Mouse (Mus musculus): ENCODE measurements around the gene Psme2b. TPM values are rescaled to one million over a fixed set of nuclear protein-coding genes. Genes with fewer than 3 reads are reported as not detected.
"Not testable (repeated sequence)": the region's sequence is repeated elsewhere in the genome, so short reads cannot be mapped to it uniquely, and the experiment has no call there.

The Psme2b gene
- total and polyA plus RNA-seq, 3 experiments: 6.2 to 6.6 TPM; not detected in 1

- H3K27ac ChIP-seq (ENCODE audit: control insufficient read depth, low read depth, low read length); H3K4me3 ChIP-seq (ENCODE audit: control insufficient read depth in 1 of 2, insufficient read depth in 1 of 2, low read depth in 2 of 2, low read length in 2 of 2); H3K9me3 ChIP-seq (replicated peaks; ENCODE audit: insufficient read depth, low read length); H3K36me3 ChIP-seq (ENCODE audit: control insufficient read depth in 1 of 2, insufficient read depth in 2 of 2, low read length in 2 of 2); DNase-seq (ENCODE audit: low read depth, low spot score); H3K27me3 ChIP-seq (ENCODE audit: control insufficient read depth in 1 of 2, insufficient read depth in 2 of 2, low read length in 2 of 2); H3K4me1 ChIP-seq (ENCODE audit: control insufficient read depth in 1 of 2, insufficient read depth in 2 of 2, low read length in 2 of 2); H3K79me2 ChIP-seq (ENCODE audit: control insufficient read depth, insufficient read depth, low read length, poor library complexity); H3K9ac ChIP-seq (ENCODE audit: control insufficient read depth, low read depth, low read length, poor library complexity, severe bottlenecking): not testable (repeated sequence)
These were observed 12.6 kb downstream of the Psme2b start for GRCm38 (mm10) chr11:48933422-48933821.

GRCm38 (mm10) chr11:48928068-48928467, 17.9 kb downstream of the Psme2b start:
- H3K27me3 ChIP-seq (ENCODE audit: control insufficient read depth in 1 of 2, insufficient read depth in 2 of 2, low read length in 2 of 2); H3K9ac ChIP-seq (ENCODE audit: control insufficient read depth, low read depth, low read length, poor library complexity, severe bottlenecking); H3K36me3 ChIP-seq (ENCODE audit: control insufficient read depth in 1 of 2, insufficient read depth in 2 of 2, low read length in 2 of 2): not testable (repeated sequence)

GRCm38 (mm10) chr11:48926437-48926836, 19.6 kb downstream of the Psme2b start:
- H3K4me1 ChIP-seq (ENCODE audit: control insufficient read depth in 1 of 2, insufficient read depth in 2 of 2, low read length in 2 of 2); H3K36me3 ChIP-seq (ENCODE audit: control insufficient read depth in 1 of 2, insufficient read depth in 2 of 2, low read length in 2 of 2); H3K27me3 ChIP-seq (ENCODE audit: control insufficient read depth in 1 of 2, insufficient read depth in 2 of 2, low read length in 2 of 2); H3K9me3 ChIP-seq (replicated peaks; ENCODE audit: insufficient read depth, low read length); DNase-seq (ENCODE audit: low read depth, low spot score); H3K4me3 ChIP-seq (ENCODE audit: control insufficient read depth in 1 of 2, insufficient read depth in 1 of 2, low read depth in 2 of 2, low read length in 2 of 2); H3K27ac ChIP-seq (ENCODE audit: control insufficient read depth, low read depth, low read length); H3K79me2 ChIP-seq (ENCODE audit: control insufficient read depth, insufficient read depth, low read length, poor library complexity); H3K9ac ChIP-seq (ENCODE audit: control insufficient read depth, low read depth, low read length, poor library complexity, severe bottlenecking): not testable (repeated sequence)

More at GRCm38 (mm10) chr11:48928068-48928467, 17.9 kb downstream of the Psme2b start:
- not testable (repeated sequence) for H3K79me2 ChIP-seq (ENCODE audit: control insufficient read depth, insufficient read depth, low read length, poor library complexity); DNase-seq (ENCODE audit: low read depth, low spot score); H3K27ac ChIP-seq (ENCODE audit: control insufficient read depth, low read depth, low read length); H3K4me3 ChIP-seq (ENCODE audit: control insufficient read depth in 1 of 2, insufficient read depth in 1 of 2, low read depth in 2 of 2, low read length in 2 of 2); H3K9me3 ChIP-seq (replicated peaks; ENCODE audit: insufficient read depth, low read length); H3K4me1 ChIP-seq (ENCODE audit: control insufficient read depth in 1 of 2, insufficient read depth in 2 of 2, low read length in 2 of 2)

- not testable (repeated sequence) for H3K4me1 ChIP-seq (ENCODE audit: control insufficient read depth in 1 of 2, insufficient read depth in 2 of 2, low read length in 2 of 2); H3K79me2 ChIP-seq (ENCODE audit: control insufficient read depth, insufficient read depth, low read length, poor library complexity); DNase-seq (ENCODE audit: low read depth, low spot score); H3K4me3 ChIP-seq (ENCODE audit: control insufficient read depth in 1 of 2, insufficient read depth in 1 of 2, low read depth in 2 of 2, low read length in 2 of 2); H3K36me3 ChIP-seq (ENCODE audit: control insufficient read depth in 1 of 2, insufficient read depth in 2 of 2, low read length in 2 of 2); H3K9me3 ChIP-seq (replicated peaks; ENCODE audit: insufficient read depth, low read length); H3K9ac ChIP-seq (ENCODE audit: control insufficient read depth, low read depth, low read length, poor library complexity, severe bottlenecking); H3K27me3 ChIP-seq (ENCODE audit: control insufficient read depth in 1 of 2, insufficient read depth in 2 of 2, low read length in 2 of 2); H3K27ac ChIP-seq (ENCODE audit: control insufficient read depth, low read depth, low read length)
These were observed 22.2 kb downstream of the Psme2b start for GRCm38 (mm10) chr11:48923818-48924217.

GRCm38 (mm10) chr11:48918380-48918779, 27.6 kb downstream of the Psme2b start:
- no peak overlapping the region for H3K9ac ChIP-seq (ENCODE audit: control insufficient read depth, low read depth, low read length, poor library complexity, severe bottlenecking)
- H3K9me3 ChIP-seq (replicated peaks; ENCODE audit: insufficient read depth, low read length): no peaks in the 10 kb centered on the region
- no peak overlapping the region for H3K4me3 ChIP-seq (ENCODE audit: control insufficient read depth in 1 of 2, insufficient read depth in 1 of 2, low read depth in 2 of 2, low read length in 2 of 2)
- no peaks in the 10 kb centered on the region for H3K79me2 ChIP-seq (ENCODE audit: control insufficient read depth, insufficient read depth, low read length, poor library complexity)
- TF ChIP-seq CHD1 (IDR thresholded peaks at IDR 0.05; ENCODE audit: low read depth, low read length) (no peak), E2F4 (IDR thresholded peaks at IDR 0.05; ENCODE audit: borderline replicate concordance, low read depth, low read length) (no peak), MAFK (IDR thresholded peaks at IDR 0.05; ENCODE audit: borderline replicate concordance, low read depth, low read length) (no peak), POLR2AphosphoS5 (IDR thresholded peaks at IDR 0.05; ENCODE audit: borderline replicate concordance, low read depth, low read length) (no peak), MAX (IDR thresholded peaks at IDR 0.05; ENCODE audit: low read length) (no peak), MYB (IDR thresholded peaks at IDR 0.05; ENCODE audit: low read depth, low read length) (no peak), GABPA (IDR thresholded peaks at IDR 0.05; ENCODE audit: low read depth, low read length) (no peak), GATA1 (IDR thresholded peaks at IDR 0.05; ENCODE audit: low read depth, low read length) (no peak), USF2 (IDR thresholded peaks at IDR 0.05; ENCODE audit: borderline replicate concordance in 1 of 2, insufficient read depth in 1 of 2, low read depth in 1 of 2, low read length in 2 of 2) (no peak), MEF2A (IDR thresholded peaks at IDR 0.05; ENCODE audit: extremely low read depth, insufficient replicate concordance, low read depth, low read length, poor library complexity, severe bottlenecking) (no peak), MXI1 (IDR thresholded peaks at IDR 0.05; ENCODE audit: low read depth, low read length) (no peak), HCFC1 (IDR thresholded peaks at IDR 0.05; ENCODE audit: low read depth, low read length) (no peak), ZNF384 (IDR thresholded peaks at IDR 0.05; ENCODE audit: low read depth, low read length) (no peak), JUND (IDR thresholded peaks at IDR 0.05; ENCODE audit: low read depth, low read length) (no peak), ZMIZ1 (IDR thresholded peaks at IDR 0.05; ENCODE audit: low read depth, low read length) (no peak)
- no peaks in the 10 kb centered on the region for H3K4me1 ChIP-seq (ENCODE audit: control insufficient read depth in 1 of 2, insufficient read depth in 2 of 2, low read length in 2 of 2)
- H3K27ac ChIP-seq (ENCODE audit: control insufficient read depth, low read depth, low read length): no peak overlapping the region
- H3K36me3 ChIP-seq (ENCODE audit: control insufficient read depth in 1 of 2, insufficient read depth in 2 of 2, low read length in 2 of 2): no peaks in the 10 kb centered on the region
- DNase-seq (ENCODE audit: low read depth, low spot score): no peak
- H3K27me3 ChIP-seq (ENCODE audit: control insufficient read depth in 1 of 2, insufficient read depth in 2 of 2, low read length in 2 of 2): peaks cover 0 to 1% of the 10 kb centered on the region in 2 experiments; a peak in 2 of 4 replicates

Data from MEL (cell line).